Mouse (Mus musculus) E14TG2a.4 (cell line): Measurements from ENCODE around the gene Nxpe2.
A peak's percentile ranks its signal among the peaks of the same experiment; 100 is the strongest.

Experiments used
- H3K27me3 ChIP-seq: 2 replicates; pipeline ENCODE4 v1.6.1; 2014; ENCODE audit warnings: low read length, control low read depth; ENCODE audit not compliant: insufficient read depth
- H3K36me3 ChIP-seq: 2 replicates; pipeline ENCODE4 v1.6.1; 2014; ENCODE audit warnings: low read length, control low read depth; ENCODE audit not compliant: insufficient read depth
- H3K4me1 ChIP-seq: replicated peaks from 2 replicates; pipeline ENCODE4 v1.6.1; 2014; ENCODE audit warnings: low read depth, low read length, control low read depth
- H3K4me3 ChIP-seq: replicated peaks from 2 replicates; pipeline ENCODE4 v1.5.1; 2014; ENCODE audit warnings: mild to moderate bottlenecking, low read length
- H3K9me3 ChIP-seq: 2 replicates; pipeline ENCODE4 v1.6.1; 2014; ENCODE audit warnings: low read length, control low read depth
- CTCF ChIP-seq: conservative IDR thresholded peaks from 2 replicates; pipeline ENCODE4 v1.5.1; 2014; ENCODE audit warnings: low read length
- NANOG ChIP-seq: IDR thresholded peaks from 2 replicates; pipeline ENCODE4 v1.6.1; 2014; ENCODE audit warnings: borderline replicate concordance, low read length, mixed read lengths
- POU5F1 ChIP-seq: IDR thresholded peaks from 2 replicates; pipeline ENCODE4 v1.6.1; 2014; ENCODE audit warnings: low read length, borderline replicate concordance

Nxpe2 gene

DNA sequence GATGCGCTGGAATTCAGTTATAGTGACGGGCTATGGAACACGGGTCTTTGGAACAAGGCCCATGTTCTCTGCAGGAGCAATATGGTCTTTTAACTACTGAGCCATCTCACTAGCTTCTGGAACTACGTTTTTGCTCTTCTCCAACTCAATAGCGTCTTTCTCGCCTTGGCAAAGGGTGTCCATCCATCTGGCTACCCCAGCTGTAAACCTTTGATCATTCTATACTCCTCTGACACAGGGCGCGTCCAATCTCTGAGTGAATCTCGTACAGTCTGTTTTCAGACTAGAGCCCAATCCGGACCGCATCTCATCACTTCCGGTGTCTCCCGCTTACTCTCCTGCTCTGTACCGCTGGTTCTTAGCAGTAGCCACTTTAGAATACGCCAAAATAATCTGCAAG is 76.4 kb downstream of the Nxpe2 start:
- H3K36me3 ChIP-seq, result no peaks in the 10 kb centered on the region
- H3K9me3 ChIP-seq, result no peaks in the 10 kb centered on the region
- TF ChIP-seq POU5F1 (no peak), CTCF (no peak), NANOG (no peak)
- 0 out of 2 replicates have a peak overlapping the region, but pooled peaks have one; percentile 32 for H3K4me3 ChIP-seq
- H3K27me3 ChIP-seq, result 0 out of 2 replicates have a peak, but pooled peaks cover 5% of the 10 kb centered on the region
- 0 out of 2 replicates have a peak, but pooled peaks cover 5% of the 10 kb centered on the region for H3K4me1 ChIP-seq
